Mouse (Mus musculus) midbrain, embryonic 14.5 days (tissue): ENCODE measurements at regions not wholly inside any gene's neighbourhood (a gene's known extent, or its start where the extent isn't known, plus 50 kb on each side); places are given as distances from the start of the nearest gene placed in this dataset.

Experiments used
- ATAC-seq: fragments of 200-750 bp; cut with Nextera tagmentation; 2 replicates; pipeline ENCODE4 v1.8.0; 2017; ENCODE audit warnings: moderate number of reproducible peaks, moderate library complexity; ENCODE audit not compliant: low FRiP score, low TSS enrichment
- DNase-seq: peaks from one replicate; pipeline ENCODE4 v3.0.0-alpha.2; 2015
- H3K27ac ChIP-seq: fragments of 300-500 bp; sonication (generic); replicated peaks from 2 replicates; pipeline ENCODE4 v1.5.1; 2014; ENCODE audit warnings: mild to moderate bottlenecking, low read depth, low read length, moderate library complexity
- H3K27me3 ChIP-seq: fragments of 300-500 bp; sonication (generic); 2 replicates; pipeline ENCODE4 v1.6.1; 2014; ENCODE audit warnings: low read length, control low read depth, mixed read lengths; ENCODE audit not compliant: control insufficient read depth, insufficient read depth
- H3K36me3 ChIP-seq: fragments of 300-500 bp; sonication (generic); 2 replicates; pipeline ENCODE4 v1.6.1; 2014; ENCODE audit warnings: low read length, control low read depth; ENCODE audit not compliant: control insufficient read depth, insufficient read depth
- H3K4me1 ChIP-seq: fragments of 300-500 bp; sonication (generic); 2 replicates; pipeline ENCODE4 v1.6.1; 2014; ENCODE audit warnings: mild to moderate bottlenecking, antibody characterized with exemption, low read length, control low read depth; ENCODE audit not compliant: control insufficient read depth, insufficient read depth
- H3K4me2 ChIP-seq: fragments of 300-500 bp; sonication (generic); 2 replicates; pipeline ENCODE4 v1.6.1; 2014; ENCODE audit warnings: mild to moderate bottlenecking, low read length, moderate library complexity
- H3K4me3 ChIP-seq: fragments of 300-500 bp; sonication (generic); replicated peaks from 2 replicates; pipeline ENCODE4 v1.5.1; 2014; ENCODE audit warnings: low read depth, low read length
- H3K9ac ChIP-seq: fragments of 300-500 bp; sonication (generic); replicated peaks from 2 replicates; pipeline ENCODE4 v1.6.1; 2014; ENCODE audit warnings: mild to moderate bottlenecking, low read length, moderate library complexity
- H3K9me3 ChIP-seq: fragments of 300-500 bp; sonication (generic); 2 replicates; pipeline ENCODE4 v1.6.1; 2016; ENCODE audit warnings: low read length, control low read depth, mixed read lengths; ENCODE audit not compliant: control insufficient read depth
- WGBS: fragments of 180-500 bp; shearing (Covaris S2); extraction: QIAGEN DNeasy Blood & Tissue Kit; methylation state at CpG from one replicate; pipeline ENCODE4 v1.1.7; 2014; 5-methylcytosine and 5-hydroxymethylcytosine counted together

DNA sequence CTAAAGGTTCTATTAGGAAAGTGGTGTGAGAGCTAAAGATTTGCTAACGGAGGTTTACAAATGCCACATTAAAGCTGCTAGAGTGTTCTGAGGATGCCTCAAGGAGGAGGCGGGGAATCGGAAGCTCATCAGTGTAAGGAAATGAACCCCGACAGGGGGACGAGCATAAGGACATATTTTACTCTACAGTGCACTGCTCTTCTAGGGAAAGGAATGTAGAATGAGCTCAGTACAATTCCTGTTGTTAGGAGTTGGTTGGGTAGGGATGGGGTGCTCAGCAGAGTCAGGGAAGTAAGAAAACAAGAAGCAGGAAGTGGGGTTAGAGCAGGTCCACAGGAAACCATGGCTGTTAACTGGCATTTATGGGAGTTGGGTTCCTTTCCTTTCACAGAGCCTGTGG lies 54.6 kb downstream of the Mex3b start:
- no peaks in the 10 kb centered on the region for H3K27me3 ChIP-seq
- no peaks in the 10 kb centered on the region for H3K9me3 ChIP-seq
- DNase-seq (no peak), ATAC-seq (no peak)
- no peaks in the 10 kb centered on the region for H3K4me1 ChIP-seq
- no peak overlapping the region for H3K4me2 ChIP-seq
- H3K27ac ChIP-seq: no peak overlapping the region
- H3K9ac ChIP-seq: no peak overlapping the region
- no peak overlapping the region for H3K4me3 ChIP-seq
- WGBS: 92% methylated on average over 5 of the region's 5 CpGs
- H3K36me3 ChIP-seq: no peaks in the 10 kb centered on the region

DNA sequence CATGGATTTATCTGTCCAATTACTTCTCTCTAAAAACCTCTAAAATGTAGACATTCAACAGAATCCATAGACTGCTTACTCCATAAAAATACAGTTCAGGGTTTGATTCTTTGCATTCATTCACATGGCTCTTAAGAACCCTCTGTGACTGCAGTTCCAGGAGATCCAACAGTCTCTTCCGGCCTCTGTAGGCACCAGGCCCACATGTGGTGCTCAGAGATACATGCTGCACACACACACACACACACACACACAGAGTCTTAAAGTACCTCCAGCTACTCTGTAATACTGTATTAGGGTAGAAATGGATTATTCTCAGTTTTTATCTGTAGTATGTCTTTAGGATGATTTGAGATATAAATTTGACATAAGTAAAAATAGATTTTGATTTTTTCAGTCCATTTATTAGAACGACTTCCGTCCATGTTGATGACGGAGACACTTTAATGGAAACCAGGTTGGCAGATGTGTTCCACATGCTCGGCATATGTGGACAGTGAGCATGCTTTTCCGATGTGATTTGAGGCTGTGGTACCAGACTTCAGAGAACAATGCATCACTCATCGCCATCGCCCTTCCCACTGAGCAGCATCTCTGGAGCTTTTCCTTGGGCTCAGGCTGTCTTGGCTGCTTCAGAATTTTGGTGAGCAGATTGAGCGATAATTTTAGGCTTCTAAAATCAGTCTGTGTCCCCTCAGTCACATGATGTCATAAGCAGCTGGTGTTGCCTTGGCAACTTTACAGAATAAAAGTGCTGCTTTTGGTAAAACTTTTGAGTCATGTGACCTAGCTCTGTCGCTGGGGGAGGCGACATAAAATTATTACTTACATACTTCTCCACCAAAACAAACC lies 56.3 kb downstream of the Mex3b start:
- Histone ChIP-seq H3K27ac (no peak overlapping the region), H3K9ac (no peak overlapping the region), H3K4me3 (no peak overlapping the region), H3K27me3 (no peaks in the 10 kb centered on the region), H3K9me3 (no peaks in the 10 kb centered on the region), H3K4me2 (no peak overlapping the region), H3K36me3 (no peaks in the 10 kb centered on the region), H3K4me1 (no peaks in the 10 kb centered on the region)
- DNase-seq (no peak), ATAC-seq (no peak)
- 92% methylated on average over 11 of the region's 11 CpGs for WGBS

DNA sequence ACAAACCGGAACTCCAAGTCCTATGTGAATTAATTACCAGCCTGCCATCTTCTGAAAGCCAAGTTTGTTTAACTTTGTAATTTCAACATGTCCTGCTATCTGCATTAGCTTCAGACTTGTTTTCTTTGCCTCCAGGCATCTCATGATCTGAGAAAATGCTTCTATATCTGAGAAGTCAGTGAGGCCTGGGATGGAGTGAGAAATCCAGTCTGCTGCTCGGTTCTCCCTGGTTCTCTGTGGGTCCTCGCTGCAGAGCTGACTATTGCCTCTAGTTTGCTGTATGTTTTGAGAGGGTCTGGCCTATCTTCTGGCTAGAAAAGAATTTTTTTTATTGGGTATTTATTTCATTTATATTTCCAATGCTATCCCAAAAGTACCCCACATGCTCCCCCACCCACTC lies 57.0 kb downstream of the Mex3b start:
- ATAC-seq (no peak), DNase-seq (no peak)
- no peak overlapping the region for H3K4me2 ChIP-seq
- no peak overlapping the region for H3K4me3 ChIP-seq
- H3K4me1 ChIP-seq: no peaks in the 10 kb centered on the region
- H3K27me3 ChIP-seq: no peaks in the 10 kb centered on the region
- H3K9me3 ChIP-seq: no peaks in the 10 kb centered on the region
- no peak overlapping the region for H3K9ac ChIP-seq
- H3K36me3 ChIP-seq: no peaks in the 10 kb centered on the region
- WGBS: 92% methylated on average over 3 of the region's 3 CpGs
- H3K27ac ChIP-seq: no peak overlapping the region

DNA sequence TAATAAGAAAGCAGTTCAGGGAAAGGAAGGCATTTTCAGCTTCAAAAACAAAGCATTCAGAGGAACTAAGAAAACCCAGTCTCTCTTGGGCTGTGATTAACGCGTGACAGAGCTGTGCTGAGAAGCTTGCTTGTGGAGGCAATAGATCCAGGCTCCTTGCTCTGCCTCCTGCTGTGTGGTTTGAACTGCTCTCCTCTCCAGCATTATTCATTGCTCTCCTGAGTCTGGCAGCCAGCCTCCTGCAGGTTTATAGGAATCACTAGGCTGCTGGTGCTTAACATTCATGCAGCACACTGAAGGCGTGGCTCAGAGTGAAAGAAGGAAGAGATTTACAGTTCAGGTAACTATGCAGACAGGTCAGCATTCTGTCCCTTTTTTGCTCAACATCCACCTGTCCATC lies 71.2 kb downstream of the Mex3b start:
- ATAC-seq: peak; percentile 14; the same call in 1 of the 2 replicates
- Histone ChIP-seq H3K36me3 (no peaks in the 10 kb centered on the region), H3K4me2 (no peak overlapping the region), H3K9me3 (no peaks in the 10 kb centered on the region), H3K4me1 (no peaks in the 10 kb centered on the region), H3K4me3 (no peak overlapping the region), H3K9ac (no peak overlapping the region), H3K27ac (0 out of 2 replicates have a peak overlapping the region, but pooled peaks have one; percentile 20), H3K27me3 (no peaks in the 10 kb centered on the region)
- WGBS: 8% methylated on average over 3 of the region's 3 CpGs
- DNase-seq: peak; percentile 58

- H3K4me2 ChIP-seq: no peak overlapping the region
- H3K9ac ChIP-seq: no peak overlapping the region
- ATAC-seq (no peak), DNase-seq (no peak)
- no peaks in the 10 kb centered on the region for H3K9me3 ChIP-seq
- no peaks in the 10 kb centered on the region for H3K36me3 ChIP-seq
- H3K4me1 ChIP-seq: no peaks in the 10 kb centered on the region
- no peaks in the 10 kb centered on the region for H3K27me3 ChIP-seq
- WGBS: 82% methylated on average over 11 of the region's 11 CpGs
- no peak overlapping the region for H3K4me3 ChIP-seq
- no peak overlapping the region for H3K27ac ChIP-seq
These were observed 72.4 kb downstream of the Mex3b start for GRCm38 (mm10) chr7:82939536-82939935.

GRCm38 (mm10) chr7:82943376-82943775 lies 76.2 kb downstream of the Mex3b start:
- Histone ChIP-seq H3K9ac (no peak overlapping the region), H3K27me3 (no peaks in the 10 kb centered on the region), H3K27ac (no peak overlapping the region), H3K4me3 (no peak overlapping the region), H3K4me2 (no peak overlapping the region), H3K4me1 (no peaks in the 10 kb centered on the region), H3K9me3 (no peaks in the 10 kb centered on the region), H3K36me3 (no peaks in the 10 kb centered on the region)
- 83% methylated on average over 9 of the region's 9 CpGs for WGBS
- DNase-seq (no peak), ATAC-seq (no peak)

- Histone ChIP-seq H3K4me3 (no peak overlapping the region), H3K9ac (no peak overlapping the region), H3K36me3 (no peaks in the 10 kb centered on the region), H3K4me2 (no peak overlapping the region), H3K4me1 (no peaks in the 10 kb centered on the region), H3K27ac (no peak overlapping the region), H3K9me3 (no peaks in the 10 kb centered on the region), H3K27me3 (no peaks in the 10 kb centered on the region)
- DNase-seq (no peak), ATAC-seq (no peak)
- 91% methylated on average over 1 of the region's 1 CpGs for WGBS
These were observed 76.7 kb downstream of the Mex3b start for GRCm38 (mm10) chr7:82943797-82944196.

GRCm38 (mm10) chr7:82949372-82949771 lies 82.2 kb downstream of the Mex3b start:
- H3K4me2 ChIP-seq: no peak overlapping the region
- no peak overlapping the region for H3K9ac ChIP-seq
- H3K4me1 ChIP-seq: no peaks in the 10 kb centered on the region
- H3K27me3 ChIP-seq: no peaks in the 10 kb centered on the region
- no peaks in the 10 kb centered on the region for H3K36me3 ChIP-seq
- H3K4me3 ChIP-seq: no peak overlapping the region
- H3K27ac ChIP-seq: no peak overlapping the region
- ATAC-seq (no peak), DNase-seq (no peak)
- no peaks in the 10 kb centered on the region for H3K9me3 ChIP-seq
- 78% methylated on average over 6 of the region's 6 CpGs for WGBS
